Mouse (Mus musculus): Measurements from ENCODE around the gene Lrch1. TPM values are rescaled to one million over a fixed set of nuclear protein-coding genes. Genes with fewer than 3 reads are reported as not detected.
A peak's percentile ranks its signal among the peaks of the same experiment; 100 is the strongest.

Lrch1 gene
- polyA plus RNA-seq, 1 experiment from 2014 or later, result 14.6 TPM

DNA sequence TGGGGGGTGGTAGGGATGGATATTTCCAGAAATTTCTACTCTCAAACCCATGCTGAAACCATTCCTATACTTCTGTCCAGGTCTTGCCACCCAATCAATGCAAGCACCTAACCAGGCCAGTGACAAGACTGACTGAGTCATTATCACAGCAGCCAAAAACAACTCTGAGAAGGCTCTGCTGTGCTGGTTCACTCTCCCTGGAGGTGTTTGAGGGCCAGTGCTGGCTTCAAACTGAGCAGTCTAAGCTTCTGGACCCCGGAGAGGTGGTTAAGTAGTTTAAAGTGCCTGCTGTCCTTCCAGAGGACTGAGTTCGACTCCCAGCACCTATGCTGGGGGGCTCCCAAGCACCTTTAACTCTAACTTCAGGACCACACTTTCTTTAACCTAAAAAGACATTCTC lies 107.3 kb downstream of the Lrch1 start:
- Histone ChIP-seq H3K27me3 (no peaks in the 10 kb centered on the region), H3K4me1 (peaks cover 15% of the 10 kb centered on the region), H3K9me3 (no peaks in the 10 kb centered on the region), H3K27ac (0 out of 2 replicates have a peak overlapping the region, but pooled peaks have one; percentile 22), H3K9ac (no peak overlapping the region), H3K4me2 (no peak overlapping the region), H3K36me3 (no peaks in the 10 kb centered on the region), H3K4me3 (no peak overlapping the region)
- ATAC-seq (ENCODE audit: insufficient number of reproducible peaks, low FRiP score, low TSS enrichment, low read depth), result no peak
- WGBS, result 45% methylated on average over 2 of the region's 2 CpGs

DNA sequence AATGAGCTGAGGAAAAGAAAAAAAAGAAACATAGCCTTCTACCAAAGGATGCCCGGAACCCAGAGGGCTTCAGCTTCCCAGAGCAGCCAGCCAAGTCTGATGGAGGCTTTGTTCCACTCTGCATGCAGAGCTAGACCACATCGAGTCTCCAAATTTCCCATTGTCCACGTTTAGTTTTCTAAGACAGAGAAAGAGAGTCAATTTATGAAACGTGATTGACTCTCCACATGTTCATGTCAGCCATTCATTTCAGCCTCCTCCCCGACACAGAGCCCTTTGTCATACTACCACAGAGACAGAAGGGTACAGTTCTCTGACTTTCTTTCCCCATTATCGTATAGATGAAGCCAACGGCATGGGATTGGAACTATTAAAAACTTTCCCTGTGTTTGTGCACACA lies 108.9 kb downstream of the Lrch1 start:
- Histone ChIP-seq H3K27me3 (no peaks in the 10 kb centered on the region), H3K4me2 (no peak overlapping the region), H3K4me3 (no peak overlapping the region), H3K36me3 (no peaks in the 10 kb centered on the region), H3K9ac (no peak overlapping the region), H3K9me3 (no peaks in the 10 kb centered on the region), H3K4me1 (peaks cover 15% of the 10 kb centered on the region), H3K27ac (no peak overlapping the region)
- ATAC-seq (ENCODE audit: insufficient number of reproducible peaks, low FRiP score, low TSS enrichment, low read depth), result no peak
- WGBS, result 82% methylated on average over 7 of the region's 7 CpGs

GRCm38 (mm10) chr14:74835010-74835409 lies 112.7 kb downstream of the Lrch1 start:
- WGBS, result 38% methylated on average over 1 of the region's 1 CpGs
- Histone ChIP-seq H3K27ac (no peak overlapping the region), H3K4me3 (no peak overlapping the region), H3K9me3 (no peaks in the 10 kb centered on the region), H3K27me3 (no peaks in the 10 kb centered on the region), H3K36me3 (no peaks in the 10 kb centered on the region; the same call in 1 of the 2 replicates), H3K9ac (no peak overlapping the region), H3K4me1 (peaks cover 3% of the 10 kb centered on the region; the same call in 1 of the 2 replicates), H3K4me2 (no peak overlapping the region)
- no peak for ATAC-seq (ENCODE audit: insufficient number of reproducible peaks, low FRiP score, low TSS enrichment, low read depth)

DNA sequence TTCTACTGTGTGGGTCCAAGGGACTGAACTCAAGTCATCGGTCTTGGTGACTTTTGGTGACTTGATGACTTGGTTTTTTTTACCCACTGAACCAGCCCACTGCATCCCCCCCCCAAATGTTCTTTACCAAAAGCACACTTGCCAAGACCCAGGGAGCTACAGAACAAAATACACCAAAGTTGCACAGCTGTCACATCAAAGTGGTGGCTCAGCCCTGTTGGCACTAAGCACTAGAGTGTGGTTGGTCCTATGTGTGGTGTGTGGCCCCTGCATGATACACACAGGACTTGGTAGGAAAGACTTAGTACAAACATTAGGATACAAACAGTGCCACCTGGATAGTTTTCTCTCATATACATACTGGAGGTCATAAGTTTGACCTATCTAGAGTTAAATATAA lies 113.5 kb downstream of the Lrch1 start:
- Histone ChIP-seq H3K9me3 (no peaks in the 10 kb centered on the region), H3K36me3 (no peaks in the 10 kb centered on the region; the same call in 1 of the 2 replicates), H3K4me1 (0 out of 2 replicates have a peak, but pooled peaks cover 3% of the 10 kb centered on the region), H3K27ac (no peak overlapping the region), H3K4me3 (no peak overlapping the region), H3K27me3 (no peaks in the 10 kb centered on the region), H3K4me2 (no peak overlapping the region), H3K9ac (no peak overlapping the region)
- WGBS, result 97% methylated on average over 1 of the region's 1 CpGs
- no peak for ATAC-seq (ENCODE audit: insufficient number of reproducible peaks, low FRiP score, low TSS enrichment, low read depth)

GRCm38 (mm10) chr14:74831653-74832052 lies 116.0 kb downstream of the Lrch1 start:
- Histone ChIP-seq H3K4me1 (0 out of 2 replicates have a peak, but pooled peaks cover 3% of the 10 kb centered on the region), H3K4me2 (no peak overlapping the region), H3K9ac (no peak overlapping the region), H3K9me3 (no peaks in the 10 kb centered on the region), H3K4me3 (no peak overlapping the region), H3K36me3 (no peaks in the 10 kb centered on the region; the same call in 1 of the 2 replicates), H3K27me3 (no peaks in the 10 kb centered on the region), H3K27ac (peak overlapping the region; percentile 27; the same call in 1 of the 2 replicates)
- 60% methylated on average over 5 of the region's 5 CpGs for WGBS
- no peak for ATAC-seq (ENCODE audit: insufficient number of reproducible peaks, low FRiP score, low TSS enrichment, low read depth)

DNA sequence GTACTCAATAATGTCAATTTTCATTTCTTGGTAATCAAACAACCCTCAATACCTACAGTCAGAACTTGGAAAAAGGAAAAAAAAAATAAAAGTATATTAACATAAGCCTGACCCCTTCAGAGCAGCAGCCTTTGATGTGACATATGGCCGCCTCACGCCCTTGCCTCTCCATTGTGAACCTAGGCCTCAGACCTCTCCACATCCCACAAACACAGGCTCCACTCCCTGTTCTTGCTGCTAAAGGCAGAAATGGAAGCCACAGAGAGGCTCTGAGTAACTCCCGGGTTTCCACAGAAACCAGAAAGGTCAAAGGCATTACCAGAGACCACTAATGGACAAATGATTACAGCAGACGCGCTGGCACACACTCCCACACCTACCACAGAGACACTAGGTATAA lies 116.6 kb downstream of the Lrch1 start:
- H3K36me3 ChIP-seq, result no peaks in the 10 kb centered on the region; the same call in 1 of the 2 replicates
- no peak overlapping the region for H3K4me3 ChIP-seq
- H3K27me3 ChIP-seq, result no peaks in the 10 kb centered on the region
- WGBS, result 65% methylated on average over 5 of the region's 5 CpGs
- no peak for ATAC-seq (ENCODE audit: insufficient number of reproducible peaks, low FRiP score, low TSS enrichment, low read depth)
- H3K9me3 ChIP-seq, result no peaks in the 10 kb centered on the region
- H3K4me2 ChIP-seq, result no peak overlapping the region
- no peak overlapping the region for H3K9ac ChIP-seq
- 0 out of 2 replicates have a peak overlapping the region, but pooled peaks have one; percentile 24 for H3K27ac ChIP-seq
- 0 out of 2 replicates have a peak, but pooled peaks cover 3% of the 10 kb centered on the region for H3K4me1 ChIP-seq

DNA sequence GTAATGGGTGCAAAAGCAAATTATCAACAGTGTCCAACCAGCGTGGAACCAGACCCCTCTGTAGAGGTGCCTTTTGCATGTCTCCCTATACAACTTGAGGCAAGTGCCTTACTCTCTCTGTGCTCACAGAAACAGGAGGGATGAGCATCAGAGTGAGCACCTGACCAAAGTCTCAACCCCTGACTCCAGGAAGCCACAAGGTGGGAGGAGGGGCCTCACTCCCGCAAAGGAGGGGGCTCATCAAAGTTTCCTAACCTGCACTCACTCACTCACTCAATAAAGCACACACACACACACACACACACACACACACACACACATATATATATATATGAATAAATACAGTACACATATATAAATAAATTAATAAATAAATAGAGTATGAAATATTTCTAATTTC lies 117.1 kb downstream of the Lrch1 start:
- H3K4me2 ChIP-seq, result no peak overlapping the region
- no peak for ATAC-seq (ENCODE audit: insufficient number of reproducible peaks, low FRiP score, low TSS enrichment, low read depth)
- 76% methylated on average over 2 of the region's 2 CpGs for WGBS
- H3K27me3 ChIP-seq, result no peaks in the 10 kb centered on the region
- no peak overlapping the region for H3K9ac ChIP-seq
- 0 out of 2 replicates have a peak, but pooled peaks cover 3% of the 10 kb centered on the region for H3K4me1 ChIP-seq
- H3K27ac ChIP-seq, result no peak overlapping the region
- no peaks in the 10 kb centered on the region; the same call in 1 of the 2 replicates for H3K36me3 ChIP-seq
- no peaks in the 10 kb centered on the region for H3K9me3 ChIP-seq
- H3K4me3 ChIP-seq, result no peak overlapping the region

GRCm38 (mm10) chr14:74822757-74823680 lies 124.7 kb downstream of the Lrch1 start:
- Histone ChIP-seq H3K9ac (no peak overlapping the region), H3K27me3 (no peaks in the 10 kb centered on the region), H3K9me3 (no peaks in the 10 kb centered on the region), H3K27ac (no peak overlapping the region), H3K4me3 (no peak overlapping the region), H3K36me3 (peaks cover 10% of the 10 kb centered on the region; the same call in 1 of the 2 replicates), H3K4me1 (peaks cover 17% of the 10 kb centered on the region), H3K4me2 (no peak overlapping the region)
- ATAC-seq (ENCODE audit: insufficient number of reproducible peaks, low FRiP score, low TSS enrichment, low read depth), result no peak
- 55% methylated on average over 7 of the region's 7 CpGs for whole genome bisulfite sequencing

DNA sequence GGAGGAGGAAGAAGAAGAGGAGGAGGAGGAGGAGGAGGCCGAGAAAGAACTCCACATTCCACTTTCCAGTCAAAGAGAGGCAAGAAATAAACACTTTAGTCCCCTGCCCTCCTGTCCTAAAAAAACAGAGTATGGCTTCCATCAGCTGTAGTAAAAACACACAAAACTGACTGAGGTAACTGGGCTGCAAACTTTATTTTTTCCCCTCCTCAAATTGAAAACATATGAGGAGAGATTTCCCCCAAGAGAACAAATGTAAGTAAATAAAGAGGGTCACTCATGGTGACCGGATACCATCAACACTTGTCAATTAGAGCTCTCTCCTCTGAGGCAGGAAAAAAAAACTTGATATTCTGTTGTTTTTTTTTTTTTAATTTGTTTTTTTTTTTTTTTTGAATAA lies 125.6 kb downstream of the Lrch1 start:
- 33% methylated on average over 2 of the region's 2 CpGs for WGBS
- Histone ChIP-seq H3K4me3 (no peak overlapping the region), H3K27ac (no peak overlapping the region), H3K27me3 (no peaks in the 10 kb centered on the region), H3K9me3 (no peaks in the 10 kb centered on the region), H3K9ac (no peak overlapping the region), H3K4me1 (peaks cover 17% of the 10 kb centered on the region), H3K36me3 (peaks cover 10% of the 10 kb centered on the region; the same call in 1 of the 2 replicates), H3K4me2 (no peak overlapping the region)
- no peak for ATAC-seq (ENCODE audit: insufficient number of reproducible peaks, low FRiP score, low TSS enrichment, low read depth)

GRCm38 (mm10) chr14:74820180-74820813 lies 127.4 kb downstream of the Lrch1 start:
- Histone ChIP-seq H3K27ac (no peak overlapping the region), H3K4me1 (peaks cover 17% of the 10 kb centered on the region), H3K27me3 (no peaks in the 10 kb centered on the region), H3K9ac (no peak overlapping the region), H3K36me3 (peaks cover 14% of the 10 kb centered on the region; the same call in 1 of the 2 replicates), H3K9me3 (no peaks in the 10 kb centered on the region), H3K4me2 (no peak overlapping the region), H3K4me3 (no peak overlapping the region)
- peak; percentile 82; the same call in 1 of the 2 replicates for ATAC-seq (ENCODE audit: insufficient number of reproducible peaks, low FRiP score, low TSS enrichment, low read depth)
- WGBS, result 72% methylated on average over 11 of the region's 11 CpGs

- WGBS, result 88% methylated on average over 6 of the region's 6 CpGs
- ATAC-seq (ENCODE audit: insufficient number of reproducible peaks, low FRiP score, low TSS enrichment, low read depth), result no peak
- H3K27ac ChIP-seq, result no peak overlapping the region
These were observed 131.0 kb downstream of the Lrch1 start for GRCm38 (mm10) chr14:74816705-74817104.

More at GRCm38 (mm10) chr14:74816705-74817104, 131.0 kb downstream of the Lrch1 start:
- no peaks in the 10 kb centered on the region for H3K27me3 ChIP-seq
- peaks cover 7% of the 10 kb centered on the region; the same call in 1 of the 2 replicates for H3K4me1 ChIP-seq
- no peak overlapping the region for H3K9ac ChIP-seq
- H3K4me2 ChIP-seq, result no peak overlapping the region
- H3K4me3 ChIP-seq, result no peak overlapping the region
- H3K9me3 ChIP-seq, result no peaks in the 10 kb centered on the region
- H3K36me3 ChIP-seq, result peaks cover 13% of the 10 kb centered on the region; the same call in 1 of the 2 replicates
